Mouse (Mus musculus) left cerebral cortex, adult 9 months (tissue): ENCODE data around the gene Fbxo34.
A peak's percentile ranks its signal among the peaks of the same experiment; 100 is the strongest.
"Not testable (repeated sequence)": the region's sequence is repeated elsewhere in the genome, so short reads cannot be mapped to it uniquely, and the experiment has no call there.

Experiments used
- DNase-seq, 2 experiments: peaks; one replicate each; pipeline ENCODE4 v3.0.0; 2022; ENCODE audit warnings: low spot score in 2 of 2

Gene Fbxo34

GRCm38 (mm10) chr14:47516755-47517154 is 66.5 kb downstream of the Fbxo34 start:
- DNase-seq: no peak

- no peak for DNase-seq
Observed at GRCm38 (mm10) chr14:47518619-47519018, 68.4 kb downstream of the Fbxo34 start.

- DNase-seq: no peak
Observed at GRCm38 (mm10) chr14:47520751-47521449, 70.7 kb downstream of the Fbxo34 start.

- no peak for DNase-seq
Observed at GRCm38 (mm10) chr14:47521609-47522008, 71.4 kb downstream of the Fbxo34 start.

- no peak for DNase-seq
Observed at GRCm38 (mm10) chr14:47522301-47522700, 72.1 kb downstream of the Fbxo34 start.

GRCm38 (mm10) chr14:47525374-47525773 is 75.2 kb downstream of the Fbxo34 start:
- no peak for DNase-seq

- peak in 1 of 2 experiments; percentile 49 for DNase-seq
Observed at GRCm38 (mm10) chr14:47525861-47526260, 75.6 kb downstream of the Fbxo34 start.

GRCm38 (mm10) chr14:47527833-47528232 is 77.6 kb downstream of the Fbxo34 start:
- no peak for DNase-seq

GRCm38 (mm10) chr14:47528293-47528692 is 78.1 kb downstream of the Fbxo34 start:
- DNase-seq: no peak

GRCm38 (mm10) chr14:47529019-47529418 is 78.8 kb downstream of the Fbxo34 start:
- DNase-seq: peak in 1 of 2 experiments; percentile 78

GRCm38 (mm10) chr14:47529592-47529991 is 79.4 kb downstream of the Fbxo34 start:
- DNase-seq: not testable (repeated sequence)

- no peak for DNase-seq
Observed at GRCm38 (mm10) chr14:47532496-47532895, 82.3 kb downstream of the Fbxo34 start.

- DNase-seq: peak in 1 of 2 experiments; percentile 61
Observed at GRCm38 (mm10) chr14:47533365-47534175, 83.3 kb downstream of the Fbxo34 start.

GRCm38 (mm10) chr14:47534176-47534525 is 83.9 kb downstream of the Fbxo34 start:
- no peak for DNase-seq

GRCm38 (mm10) chr14:47535096-47535495 is 84.9 kb downstream of the Fbxo34 start:
- DNase-seq: no peak

- DNase-seq: no peak
Observed at GRCm38 (mm10) chr14:47541325-47541948, 91.2 kb downstream of the Fbxo34 start.

GRCm38 (mm10) chr14:47542283-47542682 is 92.1 kb downstream of the Fbxo34 start:
- DNase-seq: no peak

GRCm38 (mm10) chr14:47544286-47544685 is 94.1 kb downstream of the Fbxo34 start:
- no peak for DNase-seq

- no peak for DNase-seq
Observed at GRCm38 (mm10) chr14:47544877-47545276, 94.7 kb downstream of the Fbxo34 start.

GRCm38 (mm10) chr14:47551668-47552067 is 101.4 kb downstream of the Fbxo34 start:
- no peak for DNase-seq

GRCm38 (mm10) chr14:47553380-47553779 is 103.2 kb downstream of the Fbxo34 start:
- no peak for DNase-seq

- no peak for DNase-seq
Observed at GRCm38 (mm10) chr14:47554236-47554635, 104.0 kb downstream of the Fbxo34 start.

GRCm38 (mm10) chr14:47555225-47555624 is 105.0 kb downstream of the Fbxo34 start:
- no peak for DNase-seq
